Mouse (Mus musculus): ENCODE measurements around the gene Kctd17.

GRCm38 (mm10) chr15:78447121-78447520, 18.8 kb downstream of the Kctd17 start:
- TF ChIP-seq EP300 (optimal IDR thresholded peaks at IDR 0.05) (no peak), CTCF (IDR thresholded peaks at IDR 0.05; ENCODE audit: low read depth) (no peak)
